Mouse (Mus musculus) naive thymus-derived CD4-positive, alpha-beta T cell, adult 2 months (primary cell): ENCODE data around the gene Cr1l.
A peak's percentile ranks its signal among the peaks of the same experiment; 100 is the strongest.

Experiments
- DNase-seq: peaks from one replicate; pipeline ENCODE4 v3.0.0-alpha.2; 2011; ENCODE audit warnings: low read depth

Gene Cr1l

GRCm38 (mm10) chr1:195130953-195131674 lies at the start of gene Cr1l:
Gene Cr1l, minus strand, starts transcription at chr1:195131586.
- peak; percentile 91 for DNase-seq

DNA sequence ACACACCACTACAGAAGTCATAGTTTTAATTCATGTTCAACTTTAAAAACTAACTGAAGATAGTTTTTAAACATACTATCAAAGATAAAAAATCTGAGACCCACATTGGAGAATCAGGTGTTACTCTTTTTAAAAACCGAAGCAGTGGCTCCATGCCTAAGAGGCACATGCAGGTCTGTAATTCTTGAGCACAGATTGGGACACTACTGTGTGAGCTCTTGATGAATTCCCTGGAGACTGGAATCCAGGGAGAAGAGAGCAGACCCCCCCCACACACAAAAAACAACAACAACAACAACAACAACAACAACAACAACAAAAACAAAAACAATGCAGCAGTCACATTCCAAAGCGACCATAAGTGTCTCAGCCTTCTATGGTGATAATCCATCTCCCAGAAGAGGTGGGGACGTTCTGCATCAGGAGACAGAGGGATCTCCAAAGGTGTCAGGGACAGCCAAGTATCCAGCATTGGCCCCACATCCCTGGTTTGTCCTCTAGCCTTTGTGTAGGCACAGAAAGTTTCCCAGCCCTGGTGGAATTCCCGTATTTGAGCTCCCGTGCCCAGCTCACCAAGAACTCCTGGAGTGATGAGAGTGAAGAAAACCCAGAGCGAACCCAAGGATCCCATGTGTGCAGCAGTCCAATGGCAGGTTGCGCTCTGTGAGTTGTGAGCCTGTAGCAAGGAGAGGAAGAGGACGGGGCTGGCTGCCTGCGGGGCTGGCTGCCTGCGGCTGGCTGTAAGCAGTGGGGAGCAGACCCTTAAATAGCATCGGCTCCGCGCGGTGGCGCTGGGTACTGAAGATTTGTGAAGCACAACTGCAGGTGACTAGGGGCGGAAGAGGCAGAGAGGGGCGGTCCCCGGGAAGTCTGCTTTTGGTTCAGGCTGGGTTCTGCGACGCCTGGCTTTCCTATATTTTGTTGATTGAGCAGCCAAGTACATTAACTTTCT lies 44.9 kb upstream of the Cr1l start, which contains the start of gene Cr2:
TSS of gene Cr2 (minus strand) at position 737 of the 952 bp plus-strand sequence.
- peak; percentile 49 for DNase-seq

DNA sequence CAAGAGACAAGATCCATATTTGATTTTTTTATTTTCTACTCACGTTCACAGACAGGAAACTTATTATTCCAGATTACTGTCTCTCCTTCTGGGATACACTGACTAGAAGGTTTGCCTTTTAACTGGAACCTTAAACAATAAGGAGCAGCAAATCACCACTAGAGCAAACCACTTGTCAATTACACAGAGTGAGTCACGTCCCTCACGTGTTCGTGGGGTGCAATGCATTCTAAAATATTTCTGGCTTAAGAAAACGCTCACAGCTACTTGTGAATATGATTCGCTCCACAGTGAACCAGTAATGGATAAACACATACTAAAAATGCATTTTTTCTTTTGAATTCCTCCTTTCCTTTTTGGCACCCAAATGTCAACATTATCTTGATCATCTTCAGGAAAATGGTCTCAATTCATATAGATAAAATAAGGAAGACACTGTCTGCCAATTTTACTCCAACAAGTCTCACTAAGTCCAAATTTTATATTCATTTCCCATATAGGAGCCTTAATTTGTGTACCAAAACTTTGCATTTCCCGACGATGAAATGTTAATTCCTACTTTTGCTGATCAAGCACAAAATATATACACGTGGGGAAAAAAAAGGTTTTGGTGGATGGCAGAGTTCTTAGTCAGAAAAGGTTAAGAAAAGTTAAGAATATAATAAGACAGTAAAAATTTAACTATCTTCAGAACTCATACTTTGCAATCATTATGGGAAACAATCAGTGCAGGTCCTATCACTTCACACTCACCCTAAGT lies 33.8 kb upstream of the Cr1l start:
- no peak for DNase-seq

DNA sequence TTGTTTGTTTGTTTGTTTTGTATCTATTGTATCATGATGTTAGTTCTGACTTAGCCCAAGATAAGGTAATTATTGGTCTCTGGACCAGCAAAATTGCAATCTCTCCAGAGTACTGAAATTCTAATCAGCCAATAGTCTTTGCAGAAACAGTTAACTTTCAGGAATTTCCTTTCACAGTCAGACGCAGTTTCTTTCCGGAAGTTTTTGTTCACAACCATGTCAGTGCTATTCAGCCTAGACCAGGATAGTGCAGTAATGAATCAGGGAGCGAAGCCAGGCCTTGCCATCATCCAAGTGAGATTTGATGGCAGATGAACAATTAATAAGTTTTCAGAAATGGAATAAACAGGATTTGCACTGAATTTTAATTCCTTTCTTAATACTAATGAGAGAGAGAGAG lies 684 bp upstream of the Cr1l start:
- no peak for DNase-seq

- no peak for DNase-seq
Measured at GRCm38 (mm10) chr1:195131675-195132015, 259 bp upstream of the Cr1l start.

- DNase-seq = no peak
Measured at GRCm38 (mm10) chr1:195130479-195130878, 907 bp downstream of the Cr1l start.

- no peak for DNase-seq
Measured at GRCm38 (mm10) chr1:195129867-195130266, 1.5 kb downstream of the Cr1l start.

DNA sequence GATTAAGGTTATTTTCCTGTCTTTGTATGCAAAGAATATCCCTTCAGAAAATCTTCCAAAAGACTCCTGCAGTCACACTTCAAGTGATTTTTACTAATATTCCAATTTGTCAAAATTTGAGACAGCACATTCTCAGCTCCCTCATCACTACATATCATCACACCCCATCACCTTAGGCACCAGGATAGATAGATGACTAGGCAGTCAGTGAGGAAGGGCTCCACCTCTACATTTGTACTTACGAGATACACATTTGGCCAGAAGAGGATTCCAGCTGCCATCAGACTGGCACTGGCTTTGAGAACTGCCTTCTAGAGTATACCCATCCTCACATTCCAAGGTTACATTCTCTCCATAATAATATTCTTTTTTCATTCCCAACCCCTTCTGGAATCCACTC lies 17.0 kb downstream of the Cr1l start:
- DNase-seq = no peak

DNA sequence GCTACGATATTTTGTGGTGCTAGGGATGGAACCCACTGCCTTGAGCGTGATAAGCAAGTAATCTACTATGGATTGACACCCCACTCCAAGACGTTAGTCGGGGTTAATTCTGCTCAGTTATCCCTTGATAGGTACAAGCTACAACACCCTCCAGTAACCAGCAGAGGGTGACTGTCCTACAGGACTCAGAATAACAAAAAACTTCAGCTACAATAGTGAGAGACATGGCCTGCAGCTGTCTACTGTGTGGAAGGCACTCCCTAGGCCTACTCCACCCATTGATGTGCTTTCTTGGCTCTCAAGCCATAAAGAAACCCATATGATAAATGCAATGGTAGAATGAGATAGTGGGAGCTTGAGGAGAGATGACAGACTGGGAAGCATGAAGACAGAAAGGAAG lies 17.8 kb downstream of the Cr1l start:
- DNase-seq = no peak

DNA sequence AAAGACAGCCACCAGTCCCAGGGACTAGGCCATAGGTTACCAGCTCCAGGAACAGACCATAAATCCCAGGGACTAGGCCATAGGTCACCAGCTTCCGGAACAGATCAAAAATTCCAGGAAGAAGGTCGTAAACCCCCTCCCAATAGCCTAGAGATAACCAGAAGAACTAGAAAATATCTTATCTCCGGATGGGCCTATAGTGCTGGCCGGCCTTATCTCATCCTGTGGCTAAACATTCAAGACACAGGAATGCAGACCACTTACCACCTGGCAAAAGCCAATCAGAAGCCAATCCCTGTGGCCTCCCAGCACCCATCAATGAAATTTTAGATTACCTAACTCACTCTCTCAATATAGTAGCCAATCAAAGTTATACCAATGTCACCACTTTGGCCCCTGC lies 30.7 kb downstream of the Cr1l start:
- DNase-seq = no peak

DNA sequence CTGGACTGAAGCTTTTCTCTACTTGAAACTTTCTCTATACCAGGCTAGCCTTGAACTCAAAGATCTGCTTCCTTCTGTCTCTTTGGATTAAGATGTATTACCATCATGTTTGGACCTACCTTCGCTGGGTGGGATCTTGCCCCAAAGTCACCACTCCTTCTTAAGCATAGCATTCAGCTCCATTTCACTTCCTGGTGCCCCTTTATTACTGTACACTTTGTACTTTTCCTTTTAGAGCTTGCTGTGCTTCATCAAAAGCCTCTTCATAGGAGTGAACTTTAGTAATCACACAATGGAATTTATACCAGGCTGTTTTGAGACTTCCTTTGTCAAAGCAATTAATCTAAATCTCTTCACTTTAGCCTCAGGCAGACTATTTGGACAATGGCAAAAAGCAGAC lies 33.4 kb downstream of the Cr1l start:
- no peak for DNase-seq

- DNase-seq = peak; percentile 81
Measured at GRCm38 (mm10) chr1:195092220-195092720, 39.1 kb downstream of the Cr1l start, which contains the start of gene Cd46. Gene Cd46, minus strand, starts transcription at chr1:195092249.

GRCm38 (mm10) chr1:195091699-195092219 lies 39.6 kb downstream of the Cr1l start:
- no peak for DNase-seq

- no peak for DNase-seq
Measured at GRCm38 (mm10) chr1:195082142-195082541, 49.2 kb downstream of the Cr1l start.
